Mouse (Mus musculus): ENCODE measurements around the gene Gm5890.
"Not testable (repeated sequence)": the region's sequence is repeated elsewhere in the genome, so short reads cannot be mapped to it uniquely, and the experiment has no call there.

Gene Gm5890

DNA sequence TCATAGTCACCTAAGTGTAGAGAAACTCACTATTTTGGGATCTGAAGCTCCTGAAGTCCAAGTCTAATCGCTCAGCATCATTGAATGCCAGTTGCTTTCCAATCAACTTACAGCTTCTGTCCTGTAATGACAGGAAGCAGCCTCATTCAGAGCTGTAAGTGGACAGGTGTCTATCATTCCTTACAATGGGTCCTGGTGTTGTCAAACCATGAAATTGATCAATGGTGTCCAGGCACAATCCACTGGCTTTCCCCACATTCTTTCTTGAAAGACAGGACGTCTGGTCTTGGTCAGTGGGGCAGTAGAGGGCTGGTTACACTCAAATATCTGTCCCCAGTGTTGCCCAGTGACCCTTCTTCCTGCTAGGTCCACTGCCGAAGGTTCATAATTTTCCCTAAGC lies at the start of gene Gm5890:
Gene Gm5890 (minus strand): TSS at position 101 of the 400 bp plus-strand sequence.
- not testable (repeated sequence) for DNase-seq (ENCODE audit: low spot score)

DNA sequence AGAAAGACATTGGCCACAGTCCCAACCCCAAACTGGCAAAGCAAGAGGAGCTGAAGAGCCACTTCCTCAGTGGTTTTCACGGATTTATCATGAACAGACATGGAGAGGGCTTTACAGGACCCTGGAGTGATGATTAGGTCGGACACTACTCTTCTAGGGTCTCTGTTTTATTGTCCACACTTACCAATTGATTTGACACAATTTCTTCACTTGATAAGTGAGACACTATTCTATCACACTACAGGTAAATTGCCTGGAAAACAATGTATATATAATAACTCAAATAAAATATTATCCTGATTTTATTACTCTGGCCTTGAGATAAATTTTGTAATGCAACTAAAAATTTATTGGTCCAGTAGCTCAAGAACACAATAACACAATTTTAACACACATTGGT lies 28.9 kb downstream of the Gm5890 start, which contains the start of gene Gm4498:
Gene Gm4498 (minus strand): TSS at position 101 of the 400 bp plus-strand sequence.
- DNase-seq (ENCODE audit: low spot score): not testable (repeated sequence)
